8 mouse cellular contexts compared by ENCODE assay signal in the genomic region with DNA sequence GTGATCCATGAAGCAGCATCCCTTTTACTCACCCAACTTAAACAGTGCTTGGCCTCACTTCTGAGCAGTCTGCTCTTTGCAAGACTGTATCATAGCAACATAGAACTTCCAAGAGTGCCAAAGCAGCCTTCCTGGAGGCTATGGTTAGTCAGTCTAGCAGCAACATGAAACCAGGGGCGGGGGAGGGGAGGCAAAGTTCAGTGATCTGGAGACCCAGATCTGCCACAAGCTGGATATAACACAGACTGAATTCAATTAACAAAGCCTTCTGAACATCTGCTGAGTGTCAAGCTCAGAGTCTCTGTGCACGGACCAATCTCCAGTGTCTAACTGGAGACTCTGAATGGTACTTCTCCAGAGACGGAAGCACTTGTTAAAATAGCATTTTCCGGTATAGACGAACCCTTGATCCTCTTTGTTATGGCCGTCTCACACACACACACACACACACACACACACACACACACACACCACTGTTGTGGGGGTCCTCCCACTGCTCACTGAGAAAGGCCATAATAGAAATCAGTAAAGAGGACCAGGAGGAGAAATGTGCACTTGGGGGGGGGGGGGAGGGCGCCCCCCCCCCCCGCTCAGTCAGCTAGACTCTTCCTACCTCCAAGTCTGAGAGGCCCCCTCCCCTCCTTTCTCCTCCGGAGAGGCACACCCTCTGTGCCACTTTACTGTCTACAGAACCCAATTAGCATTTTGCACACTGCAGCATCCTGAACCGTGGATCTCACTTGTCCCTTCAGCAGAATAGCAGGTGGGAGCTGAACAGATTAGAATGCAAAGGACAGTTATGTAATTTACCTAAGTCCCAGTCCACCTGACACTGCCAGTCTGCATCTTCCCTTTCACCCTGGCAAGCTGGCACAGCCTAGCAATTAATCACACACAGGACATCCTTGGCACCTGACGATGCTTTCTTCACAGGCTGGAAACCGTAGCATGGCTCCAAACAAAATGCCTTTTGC.
A peak's percentile ranks its signal among the peaks of the same experiment; 100 is the strongest.
DNase-seq lines count a peak whose midpoint lies in the region; ATAC-seq and TF ChIP-seq lines count a peak whose summit lies in the region.

No protein-coding gene starts in this region.

- WGBS in forebrain, embryonic 14.5 days = 14% methylated on average over 11 of the region's 12 CpGs
- WGBS in limb, embryonic 11.5 days = 28% methylated on average over 10 of the region's 12 CpGs
- 36% methylated on average over 10 of the region's 12 CpGs for WGBS in stomach, postnatal 0 days
- WGBS in heart, adult 2 months = 41% methylated on average over 11 of the region's 12 CpGs

- no peak for TF ChIP-seq EP300 in stomach, postnatal 0 days (optimal IDR thresholded peaks at IDR 0.05)
- no peak for TF ChIP-seq EP300 in heart, adult 2 months (IDR thresholded peaks at IDR 0.05; ENCODE audit: insufficient read depth, low read depth, low read length)

- H3K9me3 ChIP-seq in forebrain, embryonic 14.5 days (replicated peaks; ENCODE audit: control insufficient read depth, low read length) = no peaks in the 10 kb centered on the region
- H3K9me3 ChIP-seq in limb, embryonic 11.5 days (ENCODE audit: control insufficient read depth, low read length) = no peaks in the 10 kb centered on the region
- H3K9me3 ChIP-seq in stomach, postnatal 0 days (ENCODE audit: control insufficient read depth, low read length) = no peaks in the 10 kb centered on the region

- H3K9ac ChIP-seq in forebrain, embryonic 14.5 days (ENCODE audit: low read length) = 0 out of 2 replicates have a peak overlapping the region, but pooled peaks have one; percentile 22
- H3K9ac ChIP-seq in limb, embryonic 11.5 days (ENCODE audit: low read length) = no peak overlapping the region
- H3K9ac ChIP-seq in stomach, postnatal 0 days (ENCODE audit: low read length) = no peak overlapping the region
- H3K9ac ChIP-seq in heart, adult 2 months (ENCODE audit: low read depth, low read length) = no peak overlapping the region

- H3K4me2 ChIP-seq in forebrain, embryonic 14.5 days (ENCODE audit: low read length) = peak overlapping the region; percentile 5; the same call in 1 of the 2 replicates
- H3K4me2 ChIP-seq in limb, embryonic 11.5 days (ENCODE audit: low read depth, severe bottlenecking) = peak overlapping the region; percentile 20; the same call in 1 of the 2 replicates
- no peak overlapping the region for H3K4me2 ChIP-seq in stomach, postnatal 0 days (replicated peaks; ENCODE audit: low read depth)

- H3K27me3 ChIP-seq in forebrain, embryonic 14.5 days (replicated peaks; ENCODE audit: control insufficient read depth, insufficient read depth, low read length) = no peaks in the 10 kb centered on the region
- H3K27me3 ChIP-seq in limb, embryonic 11.5 days (ENCODE audit: control insufficient read depth, insufficient read depth, low read length) = no peaks in the 10 kb centered on the region
- no peaks in the 10 kb centered on the region for H3K27me3 ChIP-seq in stomach, postnatal 0 days (ENCODE audit: control insufficient read depth, insufficient read depth, low read length)
- H3K27me3 ChIP-seq in heart, adult 2 months (ENCODE audit: control insufficient read depth, insufficient read depth, low read length) = no peaks in the 10 kb centered on the region

- TF ChIP-seq POLR2A in heart, adult 2 months (IDR thresholded peaks at IDR 0.05; ENCODE audit: insufficient read depth, low read depth, low read length) = no peak

- H3K27ac ChIP-seq in forebrain, embryonic 14.5 days (ENCODE audit: low read depth, low read length) = 0 out of 2 replicates have a peak overlapping the region, but pooled peaks have one; percentile 30
- no peak overlapping the region for H3K27ac ChIP-seq in limb, embryonic 11.5 days (replicated peaks; ENCODE audit: low read depth, low read length)
- no peak overlapping the region for H3K27ac ChIP-seq in stomach, postnatal 0 days (replicated peaks)
- no peak overlapping the region for H3K27ac ChIP-seq in heart, adult 2 months

- no peaks in the 10 kb centered on the region for H3K79me2 ChIP-seq in heart, adult 2 months (replicated peaks; ENCODE audit: control insufficient read depth, insufficient read depth, low read length)

- DNase-seq in frontal cortex, postnatal 14 days (ENCODE audit: low spot score in 2 of 2) = no peak
- peak; percentile 82 for DNase-seq in cerebellum, adult 11 months
- DNase-seq in forebrain, embryonic 14.5 days (ENCODE audit: low spot score) = peak; percentile 72
- peak; percentile 70 for DNase-seq in limb, embryonic 11.5 days (ENCODE audit: low spot score)
- peak; percentile 42 for DNase-seq in stomach, postnatal 0 days (ENCODE audit: low spot score)
- no peak for DNase-seq in frontal cortex, adult 2 months (ENCODE audit: extremely low spot score in 1 of 2, low spot score in 1 of 2)
- no peak for DNase-seq in heart, adult 2 months

- no peaks in the 10 kb centered on the region for H3K36me3 ChIP-seq in forebrain, embryonic 14.5 days (ENCODE audit: control insufficient read depth, insufficient read depth, low read length)
- H3K36me3 ChIP-seq in limb, embryonic 11.5 days (ENCODE audit: control insufficient read depth, insufficient read depth, low read length) = no peaks in the 10 kb centered on the region
- H3K36me3 ChIP-seq in stomach, postnatal 0 days (ENCODE audit: control insufficient read depth, insufficient read depth, low read length) = no peaks in the 10 kb centered on the region
- H3K36me3 ChIP-seq in heart, adult 2 months (ENCODE audit: control insufficient read depth, insufficient read depth, low read length) = no peaks in the 10 kb centered on the region

- no peak overlapping the region for H3K4me3 ChIP-seq in forebrain, embryonic 14.5 days (ENCODE audit: low read depth, low read length)
- H3K4me3 ChIP-seq in limb, embryonic 11.5 days (ENCODE audit: low read depth, low read length) = no peak overlapping the region
- no peak overlapping the region for H3K4me3 ChIP-seq in stomach, postnatal 0 days (ENCODE audit: low read depth, low read length)
- no peak overlapping the region for H3K4me3 ChIP-seq in heart, adult 2 months

- intact Hi-C loops in heart, adult 2 months (cut with DNase I) = no loop called here

- peaks cover 20% of the 10 kb centered on the region; the same call in 1 of the 2 replicates for H3K4me1 ChIP-seq in forebrain, embryonic 14.5 days (ENCODE audit: control insufficient read depth, insufficient read depth, low read length)
- peaks cover 6% of the 10 kb centered on the region; the same call in 1 of the 2 replicates for H3K4me1 ChIP-seq in limb, embryonic 11.5 days (ENCODE audit: control insufficient read depth, insufficient read depth, low read length)
- no peaks in the 10 kb centered on the region; the same call in 1 of the 2 replicates for H3K4me1 ChIP-seq in stomach, postnatal 0 days (replicated peaks; ENCODE audit: control insufficient read depth, insufficient read depth)
- no peaks in the 10 kb centered on the region; the same call in 1 of the 2 replicates for H3K4me1 ChIP-seq in heart, adult 2 months (ENCODE audit: control insufficient read depth, insufficient read depth, low read length)

- no peak for TF ChIP-seq CTCF in stomach, postnatal 0 days (IDR thresholded peaks at IDR 0.05; ENCODE audit: low read depth)
- no peak for TF ChIP-seq CTCF in heart, adult 2 months (IDR thresholded peaks at IDR 0.05)

- ATAC-seq in frontal cortex, adult (ENCODE audit: low TSS enrichment) = peak; percentile 69
- peak; percentile 67 for ATAC-seq in forebrain, embryonic 14.5 days
- ATAC-seq in limb, embryonic 11.5 days (ENCODE audit: insufficient number of reproducible peaks, low FRiP score, low TSS enrichment, low read depth) = peak; percentile 76; the same call in 1 of the 2 replicates
- ATAC-seq in stomach, postnatal 0 days (ENCODE audit: low FRiP score, low TSS enrichment) = peak; percentile 71; the same call in 1 of the 2 replicates

Comparison
In these comparisons a context has a peak if more than half of its experiments do, and no peak if none do; other contexts are left out.
1. DNase-seq: peak in cerebellum, adult 11 months (single experiment), forebrain, embryonic 14.5 days (single experiment), limb, embryonic 11.5 days (single experiment) and stomach, postnatal 0 days (single experiment); none in frontal cortex, postnatal 14 days (0 of 2), frontal cortex, adult 2 months (0 of 2) and heart, adult 2 months (0 of 2).
2. Peak in every context shown above with its lines, with median percentiles within 50 percentile points of each other: ATAC-seq.